In genomic region chr14:118307060-118307459, GRCm38 (mm10) we compare ENCODE assay signal across 22 mouse cellular contexts. TPM values are rescaled to one million over a fixed set of nuclear protein-coding genes. Genes with fewer than 3 reads are reported as not detected.
"Had no signal": no experiment of that assay in that cellular context is flagged by ENCODE, and none has a peak within 500 bp of the region (broad histone marks: within the 10 kb centered on the region; RNA-seq: fewer than 3 reads in every experiment).

No protein-coding gene starts in this region.

- H3K36me3 ChIP-seq: lung, embryonic 15.5 days; midbrain, embryonic 13.5 days; midbrain, embryonic 15.5 days; neural tube, embryonic 12.5 days had no signal

- H3K4me3 ChIP-seq: lung, embryonic 15.5 days; megakaryocyte, embryonic 14.5 days; midbrain, embryonic 13.5 days; midbrain, embryonic 15.5 days; neural tube, embryonic 12.5 days had no signal

- H3K27ac ChIP-seq: liver, embryonic 14.5 days; lung, embryonic 15.5 days; macrophage; midbrain, embryonic 13.5 days; midbrain, embryonic 15.5 days; neural tube, embryonic 12.5 days had no signal

- H3K4me2 ChIP-seq: lung, embryonic 15.5 days; midbrain, embryonic 11.5 days; midbrain, embryonic 13.5 days; midbrain, embryonic 15.5 days; neural tube, embryonic 12.5 days had no signal

- H3K9me3 ChIP-seq: lung, embryonic 15.5 days; midbrain, embryonic 13.5 days; midbrain, embryonic 15.5 days; neural tube, embryonic 12.5 days had no signal

- H3K9ac ChIP-seq: liver, embryonic 14.5 days; lung, embryonic 15.5 days; midbrain, embryonic 13.5 days; midbrain, embryonic 15.5 days; neural tube, embryonic 12.5 days had no signal

- ATAC-seq: midbrain, embryonic 13.5 days; midbrain, embryonic 15.5 days had no signal

- H3K27me3 ChIP-seq: lung, embryonic 15.5 days; megakaryocyte, embryonic 14.5 days; midbrain, embryonic 13.5 days; midbrain, embryonic 15.5 days; neural tube, embryonic 12.5 days had no signal

- H3K4me1 ChIP-seq: megakaryocyte, embryonic 14.5 days; midbrain, embryonic 13.5 days; midbrain, embryonic 15.5 days; neural tube, embryonic 12.5 days had no signal

- DNase-seq: lung, adult 2 months; lung, postnatal 14 days; lung, postnatal 36 days; right cerebral cortex, postnatal 14 days; thymus, adult 2 months; thymus, postnatal 25 days; thymus, postnatal 4 days had no signal

RNA-seq across cellular contexts. Expression of gene Gm9376, which starts 40.3 kb away (rescaled TPM):
- polyA plus RNA-seq: liver, embryonic 14.5 days; liver, embryonic 16.5 days; lung, adult 2 months; lung, embryonic 15.5 days; lung, postnatal 0 days; macrophage; midbrain, embryonic 11.5 days; midbrain, embryonic 13.5 days; midbrain, embryonic 15.5 days; midbrain, postnatal 0 days; neural tube, embryonic 12.5 days; neural tube, embryonic 14.5 days; spleen, adult 2 months; testis, adult 2 months; thymus, adult 2 months; urinary bladder, adult 2 months had no signal
